Mouse (Mus musculus): ENCODE results near the gene Smim27.
"Not testable (repeated sequence)": the region's sequence is repeated elsewhere in the genome, so short reads cannot be mapped to it uniquely, and the experiment has no call there.

Gene Smim27

GRCm38 (mm10) chr4:40268835-40269234, 544 bp upstream of the Smim27 start:
- peak overlapping the region; percentile 98 for H3K4me3 ChIP-seq (replicated peaks; ENCODE audit: low read length)
- H3K36me3 ChIP-seq (ENCODE audit: insufficient read depth, low read length), result peaks cover 65% of the 10 kb centered on the region
- H3K4me1 ChIP-seq (replicated peaks; ENCODE audit: low read depth, low read length), result peaks cover 65% of the 10 kb centered on the region
- no peaks in the 10 kb centered on the region for H3K27me3 ChIP-seq (ENCODE audit: insufficient read depth, low read length)
- TF ChIP-seq CTCF (conservative IDR thresholded peaks at IDR 0.05; ENCODE audit: low read length), result no peak
- TF ChIP-seq NANOG (IDR thresholded peaks at IDR 0.05; ENCODE audit: borderline replicate concordance, low read length), result no peak
- TF ChIP-seq POU5F1 (IDR thresholded peaks at IDR 0.05; ENCODE audit: borderline replicate concordance, low read length), result no peak
- H3K9me3 ChIP-seq (ENCODE audit: low read length), result no peaks in the 10 kb centered on the region

DNA sequence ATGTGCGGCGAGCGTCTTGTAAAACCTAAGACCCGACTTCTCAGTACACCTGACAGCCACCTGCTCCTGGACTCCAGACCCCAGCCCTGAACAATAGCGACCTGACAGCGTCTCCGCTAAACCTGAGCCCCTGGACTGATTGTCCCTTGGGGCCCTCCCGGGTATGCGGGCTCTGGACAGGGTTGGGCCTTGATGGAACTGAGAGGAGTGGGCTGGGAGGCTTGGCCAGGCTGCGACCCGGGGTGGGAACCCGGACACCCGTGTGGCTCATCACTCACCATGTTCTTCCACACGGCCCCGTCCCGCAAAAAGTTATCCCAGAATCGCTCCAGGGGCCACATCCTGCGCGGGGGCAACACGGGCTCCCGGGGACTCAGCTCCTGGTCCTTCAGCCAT, 9.5 kb downstream of the Smim27 start:
- H3K36me3 ChIP-seq (ENCODE audit: insufficient read depth, low read length), result peaks cover 29% of the 10 kb centered on the region
- peaks cover 17% of the 10 kb centered on the region for H3K4me1 ChIP-seq (replicated peaks; ENCODE audit: low read depth, low read length)
- TF ChIP-seq CTCF (conservative IDR thresholded peaks at IDR 0.05; ENCODE audit: low read length) (no peak), NANOG (IDR thresholded peaks at IDR 0.05; ENCODE audit: borderline replicate concordance, low read length) (no peak), POU5F1 (IDR thresholded peaks at IDR 0.05; ENCODE audit: borderline replicate concordance, low read length) (no peak)
- H3K27me3 ChIP-seq (ENCODE audit: insufficient read depth, low read length), result no peaks in the 10 kb centered on the region
- H3K9me3 ChIP-seq (ENCODE audit: low read length), result no peaks in the 10 kb centered on the region
- peak overlapping the region; percentile 100 for H3K4me3 ChIP-seq (replicated peaks; ENCODE audit: low read length)

DNA sequence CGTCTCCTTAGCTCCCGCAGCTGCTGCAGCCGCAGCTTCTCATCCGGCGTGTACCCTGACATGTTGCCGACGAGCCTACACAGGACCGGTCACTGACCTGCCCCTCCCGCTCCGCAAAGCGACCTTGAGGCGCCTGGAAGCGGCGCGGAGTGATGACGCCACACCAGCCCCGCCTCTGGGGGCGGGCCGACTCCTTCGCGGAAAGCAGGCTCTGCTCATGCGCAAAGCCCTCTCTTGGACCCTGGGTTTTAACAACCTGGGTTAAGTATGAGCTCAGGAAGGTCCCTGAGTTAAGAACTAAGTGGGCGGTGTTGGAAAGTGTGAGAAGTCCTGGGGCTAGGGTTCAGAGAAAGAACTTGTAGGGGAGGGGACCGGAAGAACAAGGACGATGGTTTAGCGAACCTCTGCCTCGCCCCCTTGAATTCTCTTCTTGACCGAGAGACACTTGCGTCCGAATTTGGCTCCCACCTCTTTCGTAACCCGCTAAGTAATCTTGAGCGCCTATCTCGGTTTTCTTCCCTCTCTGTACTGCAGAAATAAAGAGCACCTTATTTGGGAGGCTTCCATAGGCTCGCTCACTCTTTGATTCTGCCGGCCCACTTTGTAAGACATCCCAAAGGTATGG, 10.0 kb downstream of the Smim27 start, which contains the start of gene Ndufb6:
Gene Ndufb6, minus strand, starts transcription at position 146 of the 625 bp plus-strand sequence.
- Histone ChIP-seq H3K27me3 (ENCODE audit: insufficient read depth, low read length) (no peaks in the 10 kb centered on the region), H3K9me3 (ENCODE audit: low read length) (no peaks in the 10 kb centered on the region), H3K4me3 (replicated peaks; ENCODE audit: low read length) (peak within 1 kb of the TSS; percentile 100), H3K4me1 (replicated peaks; ENCODE audit: low read depth, low read length) (peaks cover 17% of the 10 kb centered on the region), H3K36me3 (ENCODE audit: insufficient read depth, low read length) (peaks cover 25% of the 10 kb centered on the region)
- TF ChIP-seq NANOG (IDR thresholded peaks at IDR 0.05; ENCODE audit: borderline replicate concordance, low read length) (no peak), POU5F1 (IDR thresholded peaks at IDR 0.05; ENCODE audit: borderline replicate concordance, low read length) (no peak), CTCF (conservative IDR thresholded peaks at IDR 0.05; ENCODE audit: low read length) (no peak)

DNA sequence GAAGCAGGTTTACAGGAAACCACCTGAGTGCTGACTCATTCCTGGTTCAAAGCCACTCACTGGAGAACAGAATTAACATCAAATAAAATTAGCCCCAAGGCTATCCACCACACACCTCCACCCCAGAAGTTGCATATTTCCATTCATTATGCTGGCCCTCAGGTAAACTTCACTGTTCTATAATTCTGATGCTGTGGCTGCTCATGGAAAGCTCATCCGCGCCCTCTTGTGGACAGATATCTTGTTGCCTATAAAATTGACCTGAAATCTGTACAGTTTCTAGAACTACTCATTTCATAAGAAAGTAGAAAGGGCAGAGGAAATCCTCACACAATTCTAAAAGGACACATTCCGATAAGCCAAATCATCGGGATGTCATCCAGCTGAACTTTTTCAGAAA, 16.2 kb downstream of the Smim27 start:
- peaks cover 14% of the 10 kb centered on the region for H3K9me3 ChIP-seq (ENCODE audit: low read length)
- TF ChIP-seq NANOG (IDR thresholded peaks at IDR 0.05; ENCODE audit: borderline replicate concordance, low read length) (no peak), CTCF (conservative IDR thresholded peaks at IDR 0.05; ENCODE audit: low read length) (peak; percentile 54), POU5F1 (IDR thresholded peaks at IDR 0.05; ENCODE audit: borderline replicate concordance, low read length) (no peak)
- no peak overlapping the region for H3K4me3 ChIP-seq (replicated peaks; ENCODE audit: low read length)
- no peaks in the 10 kb centered on the region for H3K36me3 ChIP-seq (ENCODE audit: insufficient read depth, low read length)
- no peaks in the 10 kb centered on the region for H3K27me3 ChIP-seq (ENCODE audit: insufficient read depth, low read length)
- peaks cover 17% of the 10 kb centered on the region for H3K4me1 ChIP-seq (replicated peaks; ENCODE audit: low read depth, low read length)

DNA sequence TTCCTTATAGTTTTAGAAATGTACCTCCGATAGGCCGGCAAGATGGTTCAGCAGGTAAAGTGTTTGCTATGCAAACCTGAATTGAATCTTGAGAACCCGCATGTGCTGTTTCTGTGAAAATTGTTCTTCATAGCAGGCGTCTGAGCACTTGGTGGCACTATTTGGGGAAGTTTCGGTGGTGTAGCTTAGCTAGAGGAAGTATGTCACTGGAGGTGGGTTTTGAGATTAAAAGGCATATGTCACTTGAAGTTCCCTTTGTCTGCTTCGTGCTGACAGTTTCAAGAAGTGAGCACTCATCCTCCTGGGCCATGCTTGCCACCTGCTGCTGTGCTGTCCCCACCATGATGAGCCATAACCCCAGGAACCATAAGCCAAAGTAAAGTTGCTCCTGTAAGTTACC, 18.0 kb downstream of the Smim27 start:
- Histone ChIP-seq H3K9me3 (ENCODE audit: low read length) (peaks cover 33% of the 10 kb centered on the region), H3K4me1 (replicated peaks; ENCODE audit: low read depth, low read length) (peaks cover 17% of the 10 kb centered on the region)
- TF ChIP-seq NANOG (IDR thresholded peaks at IDR 0.05; ENCODE audit: borderline replicate concordance, low read length), result no peak
- TF ChIP-seq CTCF (conservative IDR thresholded peaks at IDR 0.05; ENCODE audit: low read length), result no peak
- no peak for TF ChIP-seq POU5F1 (IDR thresholded peaks at IDR 0.05; ENCODE audit: borderline replicate concordance, low read length)

DNA sequence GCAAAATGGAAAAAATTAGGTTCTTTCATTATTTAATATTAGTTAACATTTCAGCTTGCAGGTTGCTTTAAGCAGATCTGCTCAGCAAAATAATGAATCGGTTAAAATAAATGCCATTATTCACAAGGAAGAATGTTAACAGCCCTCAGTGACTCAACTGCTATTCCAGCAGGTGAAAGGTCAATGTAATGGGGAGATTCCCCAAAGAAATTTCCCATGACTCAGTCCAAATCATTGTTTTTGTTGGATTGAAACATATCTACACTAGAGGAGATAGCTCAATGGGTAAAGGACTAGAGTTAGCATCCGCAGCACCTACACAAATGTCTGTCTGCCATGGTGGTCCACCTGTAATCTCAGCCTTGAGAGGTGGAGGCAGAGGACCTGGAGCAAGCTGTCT, 19.7 kb downstream of the Smim27 start:
- peaks cover 17% of the 10 kb centered on the region for H3K4me1 ChIP-seq (replicated peaks; ENCODE audit: low read depth, low read length)
- H3K36me3 ChIP-seq (ENCODE audit: insufficient read depth, low read length), result no peaks in the 10 kb centered on the region
- H3K27me3 ChIP-seq (ENCODE audit: insufficient read depth, low read length), result no peaks in the 10 kb centered on the region
- TF ChIP-seq NANOG (IDR thresholded peaks at IDR 0.05; ENCODE audit: borderline replicate concordance, low read length) (no peak), CTCF (conservative IDR thresholded peaks at IDR 0.05; ENCODE audit: low read length) (no peak), POU5F1 (IDR thresholded peaks at IDR 0.05; ENCODE audit: borderline replicate concordance, low read length) (no peak)
- no peak overlapping the region for H3K4me3 ChIP-seq (replicated peaks; ENCODE audit: low read length)
- peaks cover 45% of the 10 kb centered on the region for H3K9me3 ChIP-seq (ENCODE audit: low read length)

More for the DNA sequence above, 18.0 kb downstream of the Smim27 start:
- Histone ChIP-seq H3K36me3 (ENCODE audit: insufficient read depth, low read length) (no peaks in the 10 kb centered on the region), H3K27me3 (ENCODE audit: insufficient read depth, low read length) (no peaks in the 10 kb centered on the region), H3K4me3 (replicated peaks; ENCODE audit: low read length) (no peak overlapping the region)

DNA sequence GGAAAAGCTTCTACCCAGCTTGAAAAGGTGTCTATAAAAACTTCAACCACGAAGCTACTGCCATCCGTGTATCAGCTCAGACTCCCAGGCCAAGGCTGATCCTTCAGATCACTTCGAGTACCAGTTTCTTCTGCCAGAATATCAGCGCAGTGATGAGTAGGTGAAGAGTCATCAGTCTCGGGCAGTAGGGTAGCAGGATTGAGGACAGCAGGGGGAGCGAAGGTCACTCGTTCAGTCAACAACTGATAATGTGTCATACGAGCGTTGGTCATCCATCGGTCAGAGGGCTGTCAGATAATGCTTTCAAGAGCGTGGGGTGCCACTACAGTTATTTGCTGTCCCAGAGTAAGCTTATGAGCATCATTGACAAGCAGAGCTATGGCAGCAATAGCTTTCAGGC, 22.1 kb downstream of the Smim27 start:
- peaks cover 63% of the 10 kb centered on the region for H3K9me3 ChIP-seq (ENCODE audit: low read length)
- H3K36me3 ChIP-seq (ENCODE audit: insufficient read depth, low read length); H3K4me1 ChIP-seq (replicated peaks; ENCODE audit: low read depth, low read length); H3K27me3 ChIP-seq (ENCODE audit: insufficient read depth, low read length); H3K4me3 ChIP-seq (replicated peaks; ENCODE audit: low read length): not testable (repeated sequence)

DNA sequence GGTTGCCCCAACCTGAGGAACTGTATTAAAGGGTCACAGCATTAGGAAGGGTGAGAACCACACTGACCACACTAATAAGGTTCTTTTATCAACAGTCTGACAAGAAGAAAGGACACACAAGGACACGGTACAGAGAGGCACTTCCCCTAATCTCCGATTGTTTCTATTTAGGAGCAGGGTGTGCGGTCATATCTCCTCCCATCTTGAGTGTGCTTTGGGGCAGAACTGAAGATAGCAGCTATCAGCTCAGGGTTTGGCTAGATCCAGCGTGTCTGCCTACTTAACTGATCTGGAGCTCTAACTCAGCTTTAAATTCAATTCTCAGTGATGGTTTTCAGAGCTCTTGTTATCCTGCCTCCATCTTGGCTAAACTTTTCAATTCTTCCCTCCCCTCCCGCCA, 29.8 kb downstream of the Smim27 start:
- H3K9me3 ChIP-seq (ENCODE audit: low read length), result peaks cover 25% of the 10 kb centered on the region
- H3K4me3 ChIP-seq (replicated peaks; ENCODE audit: low read length), result no peak overlapping the region
- peaks cover 11% of the 10 kb centered on the region for H3K27me3 ChIP-seq (ENCODE audit: insufficient read depth, low read length)
- H3K36me3 ChIP-seq (ENCODE audit: insufficient read depth, low read length), result no peaks in the 10 kb centered on the region
- H3K4me1 ChIP-seq (replicated peaks; ENCODE audit: low read depth, low read length), result no peaks in the 10 kb centered on the region
- TF ChIP-seq POU5F1 (IDR thresholded peaks at IDR 0.05; ENCODE audit: borderline replicate concordance, low read length), result no peak
- TF ChIP-seq CTCF (conservative IDR thresholded peaks at IDR 0.05; ENCODE audit: low read length), result no peak
- TF ChIP-seq NANOG (IDR thresholded peaks at IDR 0.05; ENCODE audit: borderline replicate concordance, low read length), result no peak

Measured in E14TG2a.4 (cell line).